Mouse (Mus musculus) kidney, embryonic 16.5 days (tissue): ENCODE data around the gene Pigq. TPM values are rescaled to one million over a fixed set of nuclear protein-coding genes. Genes with fewer than 3 reads are reported as not detected.

Source experiments
- ATAC-seq: fragments of 200-750 bp; cut with Nextera tagmentation; 2 replicates; pipeline ENCODE4 v1.8.0; 2017; ENCODE audit warnings: moderate TSS enrichment; ENCODE audit not compliant: low FRiP score, low TSS enrichment
- H3K27ac ChIP-seq: fragments of 300-500 bp; sonication (generic); 2 replicates; pipeline ENCODE4 v1.5.1; 2014; ENCODE audit warnings: low read length
- H3K27me3 ChIP-seq: fragments of 300-500 bp; sonication (generic); 2 replicates; pipeline ENCODE4 v1.6.1; 2014; ENCODE audit warnings: low read length, control low read depth, mixed read lengths; ENCODE audit not compliant: insufficient read depth
- H3K36me3 ChIP-seq: fragments of 300-500 bp; sonication (generic); 2 replicates; pipeline ENCODE4 v1.6.1; 2014; ENCODE audit warnings: low read length, control low read depth, mixed read lengths; ENCODE audit not compliant: insufficient read depth
- H3K4me1 ChIP-seq: fragments of 300-500 bp; sonication (generic); 2 replicates; pipeline ENCODE4 v1.6.1; 2014; ENCODE audit warnings: low read length, control low read depth, mixed read lengths; ENCODE audit not compliant: insufficient read depth
- H3K4me2 ChIP-seq: fragments of 300-500 bp; sonication (generic); replicated peaks from 2 replicates; pipeline ENCODE4 v1.6.1; 2014; ENCODE audit warnings: low read depth, low read length
- H3K4me3 ChIP-seq: fragments of 300-500 bp; sonication (generic); 2 replicates; pipeline ENCODE4 v1.5.1; 2014; ENCODE audit warnings: mild to moderate bottlenecking, low read length
- H3K9ac ChIP-seq: fragments of 300-500 bp; sonication (generic); replicated peaks from 2 replicates; pipeline ENCODE4 v1.6.1; 2014; ENCODE audit warnings: low read length
- H3K9me3 ChIP-seq: fragments of 300-500 bp; sonication (generic); 2 replicates; pipeline ENCODE4 v1.6.1; 2016; ENCODE audit warnings: low read length, control low read depth
- WGBS: fragments of 180-500 bp; shearing (Covaris S2); extraction: QIAGEN DNeasy Blood & Tissue Kit; methylation state at CpG from one replicate; pipeline ENCODE4 v1.1.7; 2014; 5-methylcytosine and 5-hydroxymethylcytosine counted together
- polyA plus RNA-seq: library from polyadenylated mRNA; unstranded; fragments of >200 nt; fragmentation: Nextera tagmentation; extraction: Ambion mirVana; gene quantifications from 2 replicates; pipeline ENCODE4 v1.2.1, GENCODE M21; 2015

The Pigq gene
- polyA plus RNA-seq, 1 experiment from 2014 or later = 85.8 TPM

DNA sequence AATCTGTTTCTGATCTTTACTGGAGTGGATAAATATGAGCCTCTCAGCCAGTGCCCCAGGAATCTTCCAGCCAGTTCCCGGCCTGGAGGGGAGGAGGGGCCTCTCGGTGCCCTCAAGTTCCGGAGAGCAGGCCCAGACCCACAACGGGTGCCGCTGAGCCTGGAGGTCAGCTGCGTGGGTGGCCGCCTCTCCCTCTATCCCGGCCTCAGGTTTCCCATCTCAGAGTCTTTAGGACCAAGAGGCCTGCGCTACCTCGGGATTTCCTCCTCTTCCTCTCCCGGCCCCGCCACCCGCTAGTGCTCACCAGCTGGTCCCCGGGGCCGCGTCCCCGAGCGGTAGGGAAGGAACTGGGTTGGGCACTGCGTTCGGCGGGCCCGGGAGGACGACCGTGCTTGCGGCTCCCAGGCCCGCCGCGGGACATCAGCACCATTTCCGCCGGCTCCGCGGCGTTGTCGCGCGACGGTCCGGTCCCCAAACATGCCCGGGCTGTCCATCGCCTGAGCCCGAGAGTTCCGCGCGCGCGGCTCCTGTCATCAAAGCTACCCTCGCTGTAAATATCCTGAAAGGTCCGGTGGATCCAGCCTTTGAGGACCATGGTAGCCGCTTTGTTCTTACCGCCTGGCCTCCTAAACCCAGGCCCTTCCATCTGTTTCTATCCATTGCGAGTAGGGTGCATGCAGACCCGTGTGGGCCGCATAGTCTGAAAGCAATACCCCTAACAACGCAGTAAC, 3.1 kb downstream of the Pigq start:
- 1% methylated on average over 54 of the region's 54 CpGs for WGBS

DNA sequence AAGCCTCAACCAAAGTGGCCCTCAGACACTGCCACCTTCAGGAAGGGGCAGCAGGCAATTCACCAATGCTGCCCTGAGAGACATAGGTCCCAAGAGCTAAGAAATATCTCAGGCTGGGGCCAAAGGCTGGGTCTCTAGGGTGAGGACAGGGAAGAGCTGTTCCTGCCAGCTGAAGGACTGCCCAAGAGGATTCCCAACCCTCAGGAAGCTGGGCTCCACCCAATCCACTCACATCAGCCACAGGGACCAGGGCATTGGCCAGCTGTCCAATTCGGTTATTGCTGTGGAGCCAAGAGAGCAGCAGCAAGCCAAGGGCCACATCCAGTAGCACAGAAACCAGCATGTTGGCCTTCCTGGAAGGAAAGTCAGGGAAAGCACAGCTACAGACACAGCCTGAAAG, 10.2 kb downstream of the Pigq start:
- no peak for ATAC-seq

More for the DNA sequence above, 3.1 kb downstream of the Pigq start:
- no peaks in the 10 kb centered on the region for H3K9me3 ChIP-seq
- peak; percentile 46; the same call in 1 of the 2 replicates for ATAC-seq
- H3K27me3 ChIP-seq = no peaks in the 10 kb centered on the region
- H3K27ac ChIP-seq = peak overlapping the region; percentile 96
- peaks cover 5% of the 10 kb centered on the region for H3K36me3 ChIP-seq
- H3K4me3 ChIP-seq = peak overlapping the region; percentile 93
- H3K4me1 ChIP-seq = peaks cover 15% of the 10 kb centered on the region
- peak overlapping the region; percentile 83 for H3K4me2 ChIP-seq
- peak overlapping the region; percentile 98 for H3K9ac ChIP-seq

DNA sequence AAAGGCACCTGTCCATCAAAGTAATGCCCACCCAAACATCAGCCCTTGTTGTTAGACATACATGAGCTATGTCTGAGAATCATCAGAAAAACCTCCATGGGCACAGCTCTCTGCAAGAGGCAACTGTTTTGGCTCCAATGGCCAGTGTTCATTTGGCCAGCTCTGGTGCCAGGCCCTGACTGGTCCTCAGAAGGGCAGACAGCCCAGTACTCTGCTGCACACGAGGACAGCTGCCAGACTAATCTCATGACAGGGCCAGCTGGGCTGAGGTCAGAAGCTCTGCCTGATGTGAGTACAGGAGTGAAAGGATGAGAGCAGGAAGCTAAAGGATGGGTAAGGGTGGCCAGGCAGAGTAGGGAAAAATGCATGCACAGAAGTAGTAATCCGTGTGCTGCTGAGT, 19.4 kb downstream of the Pigq start:
- 84% methylated on average over 2 of the region's 2 CpGs for WGBS
- Histone ChIP-seq H3K9me3 (no peaks in the 10 kb centered on the region), H3K4me1 (no peaks in the 10 kb centered on the region), H3K36me3 (peaks cover 35% of the 10 kb centered on the region), H3K4me2 (no peak overlapping the region), H3K4me3 (no peak overlapping the region), H3K27me3 (no peaks in the 10 kb centered on the region), H3K9ac (no peak overlapping the region), H3K27ac (no peak overlapping the region)
- no peak for ATAC-seq

More for the DNA sequence above, 10.2 kb downstream of the Pigq start:
- Histone ChIP-seq H3K9me3 (no peaks in the 10 kb centered on the region), H3K36me3 (peaks cover 66% of the 10 kb centered on the region), H3K27me3 (no peaks in the 10 kb centered on the region), H3K4me2 (no peak overlapping the region), H3K4me1 (no peaks in the 10 kb centered on the region), H3K4me3 (no peak overlapping the region), H3K27ac (no peak overlapping the region), H3K9ac (no peak overlapping the region)
- WGBS = 81% methylated on average over 1 of the region's 1 CpGs

DNA sequence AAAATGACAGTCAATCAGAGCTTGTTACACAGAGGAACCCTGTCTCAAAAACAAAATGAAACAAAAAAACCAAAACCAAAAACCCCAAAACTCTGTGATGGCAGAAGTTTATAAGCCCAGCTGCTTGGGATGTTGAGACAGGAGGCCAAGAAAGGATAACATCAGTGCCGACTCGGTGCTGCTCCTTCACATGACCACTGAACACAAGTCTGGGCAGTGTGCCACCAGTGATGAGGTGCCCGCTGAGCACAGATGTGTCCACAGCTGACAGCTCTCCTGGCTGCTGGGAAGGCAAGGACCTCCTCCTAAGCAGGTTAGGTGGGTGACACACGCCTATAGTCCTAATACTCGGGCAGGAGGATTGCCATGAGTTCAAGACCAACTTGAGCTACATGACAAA, 22.6 kb downstream of the Pigq start:
- Histone ChIP-seq H3K4me3 (no peak overlapping the region), H3K36me3 (peaks cover 13% of the 10 kb centered on the region; the same call in 1 of the 2 replicates), H3K4me1 (peaks cover 12% of the 10 kb centered on the region), H3K9me3 (no peaks in the 10 kb centered on the region), H3K27ac (no peak overlapping the region), H3K9ac (no peak overlapping the region), H3K4me2 (no peak overlapping the region), H3K27me3 (no peaks in the 10 kb centered on the region)
- no peak for ATAC-seq
- 86% methylated on average over 5 of the region's 5 CpGs for WGBS

DNA sequence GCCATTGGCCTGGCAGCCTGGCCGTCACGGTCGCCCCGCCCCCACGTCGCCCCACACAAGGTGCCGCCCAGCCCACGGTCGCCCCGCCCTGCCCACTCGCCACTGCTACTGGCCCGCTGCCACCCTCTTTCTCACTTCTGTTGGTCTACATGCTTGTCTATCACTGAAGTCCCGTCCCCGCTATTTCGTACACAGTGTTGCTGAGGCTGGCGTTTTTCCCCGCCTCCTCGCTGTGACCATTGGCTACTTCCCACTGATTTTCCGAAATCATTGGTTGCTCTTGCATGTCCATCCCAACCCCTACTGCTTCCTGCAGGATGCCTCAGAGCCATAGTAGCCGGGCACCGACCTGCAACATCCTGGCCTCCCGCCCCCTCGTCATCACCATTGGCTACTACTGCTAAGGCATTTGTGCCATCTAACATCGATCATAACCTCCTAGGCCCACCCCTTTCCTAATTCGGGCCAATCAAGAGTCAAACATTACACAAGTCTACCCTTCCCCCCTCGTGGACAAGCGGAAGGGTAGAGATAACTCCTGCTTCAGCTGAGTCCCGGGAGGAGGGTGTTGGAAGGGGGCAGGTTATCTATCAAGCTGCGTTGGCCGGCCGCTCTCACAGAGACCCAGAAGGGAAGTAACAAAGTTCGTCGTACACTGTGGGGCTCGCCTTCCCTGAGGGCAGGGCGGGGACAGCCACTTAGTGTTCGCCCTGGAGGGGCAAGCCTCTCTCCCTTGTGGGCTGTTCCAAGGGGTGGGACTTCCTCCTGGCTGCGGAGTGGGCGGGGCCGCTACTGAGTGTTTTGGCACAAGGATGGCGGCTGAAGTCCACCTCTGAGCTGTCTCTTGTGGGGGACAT, 24.7 kb downstream of the Pigq start:
- peaks cover 12% of the 10 kb centered on the region for H3K4me1 ChIP-seq
- peak overlapping the region; percentile 97 for H3K27ac ChIP-seq
- no peaks in the 10 kb centered on the region for H3K36me3 ChIP-seq
- peak; percentile 99 for ATAC-seq
- peak overlapping the region; percentile 93 for H3K4me3 ChIP-seq
- H3K9ac ChIP-seq = peak overlapping the region; percentile 79
- no peaks in the 10 kb centered on the region for H3K9me3 ChIP-seq
- peak overlapping the region; percentile 69 for H3K4me2 ChIP-seq
- H3K27me3 ChIP-seq = no peaks in the 10 kb centered on the region
- under 1% methylated on average over 37 of the region's 40 CpGs for WGBS

DNA sequence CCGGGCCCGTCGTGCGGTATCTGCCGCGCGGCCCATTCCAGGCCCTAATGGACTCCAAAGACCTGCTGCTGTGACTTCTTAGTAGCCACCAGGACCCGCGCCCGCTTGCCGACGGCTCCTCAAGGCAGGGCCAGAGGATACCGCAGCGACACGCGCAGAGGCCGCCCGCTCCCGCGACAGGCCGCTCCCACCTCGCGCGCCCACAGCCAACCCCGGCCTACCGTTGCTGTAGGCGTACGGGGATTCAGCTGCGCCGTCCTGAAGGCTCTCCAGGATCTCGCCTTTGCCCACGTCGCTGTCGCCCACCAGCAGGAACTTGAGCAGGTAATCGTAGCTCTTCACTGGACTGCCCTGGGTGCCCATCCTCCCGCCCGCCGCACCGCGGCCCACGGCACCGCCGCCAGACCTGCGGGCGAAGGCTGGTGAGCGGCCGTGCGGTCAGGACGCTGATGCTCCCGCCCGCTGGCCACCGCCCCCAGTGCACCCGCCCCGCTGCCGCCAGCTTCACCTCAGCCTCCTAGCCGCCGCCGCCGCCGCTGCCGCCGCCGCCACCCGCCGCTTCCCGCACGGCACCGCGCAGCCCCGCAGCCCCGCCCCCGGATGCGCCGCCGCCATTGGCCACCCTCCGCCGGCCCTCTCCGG, 25.5 kb downstream of the Pigq start, which contains the start of gene Rab40c:
TSS of gene Rab40c (minus strand) at position 584 of the 642 bp plus-strand sequence.
- no peaks in the 10 kb centered on the region for H3K36me3 ChIP-seq
- H3K27me3 ChIP-seq = no peaks in the 10 kb centered on the region
- H3K9ac ChIP-seq = peak within 1 kb of the TSS; percentile 84
- H3K4me1 ChIP-seq = peaks cover 12% of the 10 kb centered on the region
- H3K4me3 ChIP-seq = peak within 1 kb of the TSS; percentile 93
- under 1% methylated on average over 59 of the region's 78 CpGs for WGBS
- peak within 1 kb of the TSS; percentile 69 for H3K4me2 ChIP-seq
- ATAC-seq = no peak
- H3K27ac ChIP-seq = peak within 1 kb of the TSS; percentile 97
- no peaks in the 10 kb centered on the region for H3K9me3 ChIP-seq

DNA sequence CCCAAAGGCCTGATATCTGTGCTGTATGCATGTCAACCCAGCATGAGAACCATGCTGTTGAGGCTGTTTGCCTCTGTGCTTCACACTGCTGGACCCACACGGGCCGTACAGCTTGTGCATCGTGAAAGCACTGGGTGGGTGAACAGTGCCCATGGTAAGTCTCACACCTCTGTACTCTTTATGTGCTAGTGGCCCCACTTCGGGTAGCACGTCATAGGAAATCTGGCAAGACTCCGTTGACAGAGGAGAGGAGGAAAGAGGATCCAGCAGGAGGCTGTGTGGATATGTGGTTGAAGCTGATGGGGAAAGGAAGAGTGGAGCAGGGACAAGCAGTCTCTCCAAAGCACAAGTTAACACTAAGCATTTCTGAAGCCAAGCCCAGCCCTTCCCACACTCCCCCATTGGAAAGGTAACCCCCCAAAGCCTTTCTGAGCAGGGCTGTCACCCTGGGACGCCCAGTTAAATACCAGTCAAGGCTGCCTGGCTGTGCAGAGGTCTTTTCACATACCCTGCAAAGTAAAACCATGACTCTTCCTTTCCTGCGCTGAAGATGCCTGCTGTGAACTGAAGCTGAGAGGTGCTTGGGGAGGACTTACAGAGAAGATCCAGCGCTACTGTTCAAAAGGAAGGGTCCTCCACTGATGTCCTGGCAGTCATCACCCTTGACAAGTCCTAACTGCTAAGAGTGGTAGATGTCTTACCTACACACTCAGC, 26.5 kb downstream of the Pigq start:
- ATAC-seq = no peak

DNA sequence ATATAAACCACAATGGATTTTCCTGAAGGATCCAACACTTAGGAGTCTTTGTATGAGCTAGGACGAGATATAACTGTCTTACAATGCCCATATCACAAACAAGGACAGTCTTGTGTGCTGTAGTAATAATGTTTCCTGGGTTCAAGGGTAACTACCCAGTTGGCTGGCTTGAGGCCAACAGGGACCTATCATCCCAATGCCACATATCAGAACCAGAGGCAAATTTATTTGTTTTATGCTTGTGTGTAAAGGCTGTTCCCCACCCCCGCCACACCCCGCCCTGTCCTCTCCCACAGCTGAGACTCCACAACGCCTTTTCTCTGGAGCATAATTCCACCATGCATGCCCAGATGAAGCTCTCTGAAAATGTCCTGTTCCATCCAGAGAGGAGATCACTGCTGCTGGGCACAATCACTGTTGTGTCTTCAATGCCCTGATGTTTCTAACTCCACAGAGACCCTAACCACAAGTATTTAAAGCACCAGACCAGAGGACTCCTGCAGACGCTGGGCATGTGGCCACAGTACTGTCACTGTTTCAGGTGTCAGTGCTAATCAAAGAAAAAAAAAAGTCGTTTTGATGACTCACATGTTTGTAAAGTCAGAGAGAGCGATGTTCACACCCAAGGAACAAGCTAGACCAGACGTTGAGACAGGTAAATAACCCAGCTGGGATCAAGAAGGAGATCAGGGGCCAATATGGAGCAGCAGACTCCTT, 27.6 kb downstream of the Pigq start:
- no peak overlapping the region for H3K4me3 ChIP-seq
- no peaks in the 10 kb centered on the region for H3K36me3 ChIP-seq
- H3K9me3 ChIP-seq = no peaks in the 10 kb centered on the region
- no peak overlapping the region for H3K4me2 ChIP-seq
- peaks cover 15% of the 10 kb centered on the region for H3K4me1 ChIP-seq
- ATAC-seq = no peak
- H3K27me3 ChIP-seq = no peaks in the 10 kb centered on the region
- H3K27ac ChIP-seq = no peak overlapping the region
- no peak overlapping the region for H3K9ac ChIP-seq
- WGBS = 79% methylated on average over 8 of the region's 8 CpGs

More for the DNA sequence above, 26.5 kb downstream of the Pigq start:
- H3K36me3 ChIP-seq = no peaks in the 10 kb centered on the region
- peak overlapping the region; percentile 93 for H3K4me3 ChIP-seq
- H3K9ac ChIP-seq = peak overlapping the region; percentile 84
- no peaks in the 10 kb centered on the region for H3K27me3 ChIP-seq
- peaks cover 15% of the 10 kb centered on the region for H3K4me1 ChIP-seq
- 86% methylated on average over 9 of the region's 9 CpGs for WGBS
- H3K27ac ChIP-seq = no peak overlapping the region
- H3K9me3 ChIP-seq = no peaks in the 10 kb centered on the region
- peak overlapping the region; percentile 61 for H3K4me2 ChIP-seq

DNA sequence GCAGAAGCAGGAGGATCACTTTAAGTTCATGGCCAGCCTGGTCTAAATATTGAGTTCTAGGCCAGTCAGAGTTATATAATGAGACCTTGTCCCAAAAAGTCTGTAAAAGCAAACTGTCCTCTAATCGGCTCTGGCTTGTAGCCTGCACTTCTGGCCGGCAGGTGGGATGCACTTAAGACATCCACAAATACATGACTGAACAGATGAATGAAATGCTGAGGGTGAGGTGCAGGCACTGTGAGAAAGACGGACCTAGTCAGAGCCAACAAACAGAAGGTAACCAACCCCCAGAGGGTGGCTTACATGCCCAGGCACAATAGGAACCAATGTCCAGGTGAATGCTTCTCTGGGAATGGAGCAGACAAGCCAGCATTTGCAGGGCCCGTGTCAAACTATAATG, 30.4 kb downstream of the Pigq start:
- Histone ChIP-seq H3K27me3 (no peaks in the 10 kb centered on the region), H3K27ac (peak overlapping the region; percentile 27; the same call in 1 of the 2 replicates), H3K36me3 (no peaks in the 10 kb centered on the region), H3K4me3 (no peak overlapping the region), H3K9me3 (no peaks in the 10 kb centered on the region), H3K4me1 (peaks cover 15% of the 10 kb centered on the region), H3K9ac (no peak overlapping the region), H3K4me2 (no peak overlapping the region)
- no peak for ATAC-seq
- 82% methylated on average over 4 of the region's 4 CpGs for WGBS
